In genomic region chr3:55088843-55089242, GRCm38 (mm10) we compare ENCODE assay signal across 21 mouse cellular contexts. TPM values are rescaled to one million over a fixed set of nuclear protein-coding genes. Genes with fewer than 3 reads are reported as not detected.
DNase-seq lines count a peak whose midpoint lies in the region; ATAC-seq lines count a peak whose summit lies in the region.
"Had no signal": no experiment of that assay in that cellular context is flagged by ENCODE, and none has a peak within 500 bp of the region (broad histone marks: within the 10 kb centered on the region; RNA-seq: fewer than 3 reads in every experiment).

No protein-coding gene starts in this region.

- no peaks in the 10 kb centered on the region for H3K36me3 ChIP-seq in kidney, embryonic 14.5 days (ENCODE audit: control insufficient read depth, insufficient read depth, low read length)
- no peaks in the 10 kb centered on the region for H3K36me3 ChIP-seq in intestine, embryonic 16.5 days (ENCODE audit: control insufficient read depth, insufficient read depth, low read length)
- H3K36me3 ChIP-seq: embryonic facial prominence, embryonic 10.5 days; heart, embryonic 13.5 days had no signal

- H3K4me3 ChIP-seq in kidney, embryonic 14.5 days (ENCODE audit: low read length), result no peak overlapping the region
- no peak overlapping the region for H3K4me3 ChIP-seq in intestine, embryonic 16.5 days (ENCODE audit: low read length)
- H3K4me3 ChIP-seq: embryonic facial prominence, embryonic 10.5 days; gastrocnemius, adult 2 months; heart, embryonic 13.5 days had no signal

- H3K27me3 ChIP-seq in kidney, embryonic 14.5 days (ENCODE audit: control insufficient read depth, insufficient read depth, low read length), result no peaks in the 10 kb centered on the region
- no peaks in the 10 kb centered on the region for H3K27me3 ChIP-seq in intestine, embryonic 16.5 days (replicated peaks; ENCODE audit: control insufficient read depth, insufficient read depth, low read length)
- H3K27me3 ChIP-seq: heart, embryonic 13.5 days had no signal

- WGBS in kidney, embryonic 14.5 days, result 73% methylated on average over 3 of the region's 3 CpGs
- WGBS in intestine, embryonic 16.5 days, result 51% methylated on average over 3 of the region's 3 CpGs

- H3K27ac ChIP-seq in kidney, embryonic 14.5 days (ENCODE audit: low read depth, low read length), result no peak overlapping the region
- peak overlapping the region; percentile 71 for H3K27ac ChIP-seq in intestine, embryonic 16.5 days (ENCODE audit: low read length)
- H3K27ac ChIP-seq: embryonic facial prominence, embryonic 10.5 days; gastrocnemius, adult 2 months; heart, embryonic 13.5 days had no signal

- H3K4me2 ChIP-seq in kidney, embryonic 14.5 days (replicated peaks; ENCODE audit: low read depth, low read length), result no peak overlapping the region
- no peak overlapping the region for H3K4me2 ChIP-seq in intestine, embryonic 16.5 days (ENCODE audit: low read depth, low read length)
- H3K4me2 ChIP-seq: heart, embryonic 13.5 days had no signal

- H3K9ac ChIP-seq in kidney, embryonic 14.5 days (ENCODE audit: low read depth, low read length), result no peak overlapping the region
- no peak overlapping the region for H3K9ac ChIP-seq in intestine, embryonic 16.5 days (ENCODE audit: low read depth, low read length)
- H3K9ac ChIP-seq: heart, embryonic 13.5 days had no signal

- DNase-seq in kidney, adult 18-20 months, result peak; percentile 19
- DNase-seq in kidney, postnatal 14 days, result peak; percentile 50
- no peak for DNase-seq in thymus, postnatal 36 days
- no peak for DNase-seq in adrenal gland, postnatal 25 days
- no peak for DNase-seq in cerebellum, adult 9-11 months
- DNase-seq: adrenal gland, postnatal 14 days; cerebellum, adult 18-20 months; gastrocnemius, adult 2 months; gastrocnemius, postnatal 25 days; heart, postnatal 36 days had no signal

- no peak for ATAC-seq in kidney, embryonic 14.5 days (ENCODE audit: low FRiP score, low TSS enrichment)
- peak; percentile 63 for ATAC-seq in intestine, embryonic 16.5 days
- ATAC-seq: forebrain, embryonic 14.5 days had no signal

- H3K9me3 ChIP-seq in kidney, embryonic 14.5 days (ENCODE audit: control insufficient read depth, low read length), result no peaks in the 10 kb centered on the region
- H3K9me3 ChIP-seq in intestine, embryonic 16.5 days (ENCODE audit: control insufficient read depth, low read length), result no peaks in the 10 kb centered on the region
- H3K9me3 ChIP-seq: embryonic facial prominence, embryonic 10.5 days; heart, embryonic 13.5 days had no signal

- no peaks in the 10 kb centered on the region for H3K4me1 ChIP-seq in kidney, embryonic 14.5 days (ENCODE audit: control insufficient read depth, insufficient read depth, low read length)
- H3K4me1 ChIP-seq in intestine, embryonic 16.5 days (ENCODE audit: control insufficient read depth, insufficient read depth, low read length), result 0 out of 2 replicates have a peak, but pooled peaks cover 3% of the 10 kb centered on the region
- H3K4me1 ChIP-seq: embryonic facial prominence, embryonic 10.5 days had no signal

RNA-seq across cellular contexts. Expression of gene Spg20, which starts 23.1 kb away (rescaled TPM):
- 33.4 and 49.6 TPM in 2 replicates for polyA plus RNA-seq in kidney, embryonic 14.5 days (2014; fragmentation: Nextera tagmentation; extraction: Ambion mirVana)
- 31.1 and 34.1 TPM in 2 replicates for polyA plus RNA-seq in intestine, embryonic 16.5 days (2015; fragmentation: Nextera tagmentation; extraction: Ambion mirVana)
- 40.9 and 57.9 TPM in 2 replicates for total RNA-seq in adrenal gland, postnatal 25 days (2021)

RNA-seq across cellular contexts. Expression of gene Ccna1, which starts 33.5 kb away (rescaled TPM):
- polyA plus RNA-seq in kidney, embryonic 14.5 days (2014; fragmentation: Nextera tagmentation; extraction: Ambion mirVana), result 1.6 and 2.1 TPM in 2 replicates
- polyA plus RNA-seq in intestine, embryonic 16.5 days (2015; fragmentation: Nextera tagmentation; extraction: Ambion mirVana), result 1.3 and 1.8 TPM in 2 replicates
- not detected in 2 replicates for total RNA-seq in adrenal gland, postnatal 25 days (2021)
- total RNA-seq: adrenal gland, adult 18-20 months; gastrocnemius, adult 2 months; gastrocnemius, postnatal 25 days; granulocyte monocyte progenitor cell, adult 5-6 weeks; heart, adult 8-10 months; heart, postnatal 36 days; MEL had no signal
- polyA plus RNA-seq: C2C12 had no signal

RNA-seq across cellular contexts. Expression of gene Ccdc169, which starts 48.3 kb away (rescaled TPM):
- polyA plus RNA-seq in kidney, embryonic 14.5 days (2014; fragmentation: Nextera tagmentation; extraction: Ambion mirVana), result not detected in 2 replicates
- not detected in 2 replicates for polyA plus RNA-seq in intestine, embryonic 16.5 days (2015; fragmentation: Nextera tagmentation; extraction: Ambion mirVana)
- total RNA-seq in adrenal gland, postnatal 25 days (2021), result not detected in 2 replicates
- total RNA-seq: adrenal gland, adult 18-20 months; adrenal gland, postnatal 14 days; gastrocnemius, postnatal 25 days; heart, postnatal 36 days had no signal
- polyA plus RNA-seq: embryonic facial prominence, embryonic 10.5 days; forebrain, embryonic 14.5 days; heart, postnatal 0 days had no signal

Comparison
In these comparisons a context has a peak if more than half of its experiments do, and no peak if none do; other contexts are left out.
1. DNase-seq: peak in kidney, adult 18-20 months (single experiment) and kidney, postnatal 14 days (single experiment); none in thymus, postnatal 36 days (0 of 2), adrenal gland, postnatal 25 days (single experiment) and cerebellum, adult 9-11 months (single experiment).